Mouse (Mus musculus) lung, adult 18-20 months (tissue): Measurements from ENCODE around the gene Kbtbd12.

Experiments used
- DNase-seq, 2 experiments: peaks; one replicate each; pipeline ENCODE4 v3.0.0; 2022; ENCODE audit warnings: mixed read lengths in 2 of 2

Kbtbd12 gene

DNA sequence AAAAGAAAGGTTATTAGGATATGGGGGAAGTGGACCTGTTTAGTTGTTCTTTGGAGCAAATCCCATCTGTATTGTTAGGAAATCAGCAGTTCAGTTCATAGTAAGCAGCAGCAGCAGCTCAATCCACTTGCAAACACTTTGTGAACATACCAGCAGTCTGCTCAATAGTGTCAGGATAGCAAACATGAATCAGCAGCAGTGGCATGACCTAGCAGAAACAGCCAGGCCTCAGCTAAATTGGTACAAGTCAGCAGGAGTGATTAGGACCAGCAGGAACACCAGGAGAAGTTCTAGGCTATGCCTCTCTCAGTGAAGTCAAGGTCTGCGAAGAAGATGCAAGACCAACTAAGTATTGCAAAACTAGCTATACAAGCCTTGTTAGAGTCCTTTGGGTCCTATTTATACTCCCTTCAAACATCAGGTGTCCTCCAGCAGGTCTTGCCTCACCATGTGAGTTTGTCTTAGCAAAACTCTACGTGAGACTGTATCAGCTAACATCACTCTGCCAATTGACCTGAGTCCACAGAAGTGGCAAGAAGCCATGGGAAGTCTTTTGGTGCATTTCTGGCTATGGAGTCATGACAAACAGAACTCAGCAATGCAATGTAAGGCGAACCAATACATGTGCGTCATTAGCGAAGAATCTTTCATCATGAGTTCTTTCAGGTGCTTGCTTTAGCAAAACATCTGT, at the start of gene Kbtbd12:
TSS of gene Kbtbd12 (minus strand) at position 340 of the 691 bp plus-strand sequence.
- DNase-seq, result no peak

DNA sequence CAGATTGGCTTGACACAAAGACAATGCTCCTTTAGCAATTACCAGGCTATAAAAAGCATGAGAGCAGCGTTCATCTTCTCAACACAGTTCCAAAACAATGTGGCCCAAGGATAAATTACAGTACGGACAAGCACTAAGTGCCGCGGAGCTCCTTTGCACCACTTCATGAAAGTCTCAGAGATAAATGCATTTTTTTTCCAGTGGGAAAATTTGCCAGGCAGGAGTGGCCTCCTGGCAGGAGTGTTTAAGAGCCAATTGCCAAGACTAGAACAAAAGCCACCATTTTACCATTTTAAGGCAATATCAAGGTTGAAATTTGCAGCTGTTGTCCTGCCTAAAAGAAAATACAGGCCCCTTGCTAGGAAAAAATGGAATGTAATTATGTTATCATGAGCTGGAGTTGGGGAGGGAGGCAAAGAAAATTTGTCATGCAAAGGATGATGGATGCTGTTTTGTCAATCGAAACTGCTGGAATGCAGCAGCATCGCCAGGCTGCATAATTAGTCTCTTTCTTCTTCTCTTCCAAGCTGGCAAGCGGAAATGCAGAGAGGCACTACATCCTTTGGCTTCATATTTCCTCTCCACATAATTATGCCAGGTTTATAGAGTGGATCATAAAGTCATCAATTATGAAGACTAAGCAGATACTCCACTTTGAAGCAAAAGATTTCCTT, 45.8 kb upstream of the Kbtbd12 start:
- DNase-seq, result no peak

DNA sequence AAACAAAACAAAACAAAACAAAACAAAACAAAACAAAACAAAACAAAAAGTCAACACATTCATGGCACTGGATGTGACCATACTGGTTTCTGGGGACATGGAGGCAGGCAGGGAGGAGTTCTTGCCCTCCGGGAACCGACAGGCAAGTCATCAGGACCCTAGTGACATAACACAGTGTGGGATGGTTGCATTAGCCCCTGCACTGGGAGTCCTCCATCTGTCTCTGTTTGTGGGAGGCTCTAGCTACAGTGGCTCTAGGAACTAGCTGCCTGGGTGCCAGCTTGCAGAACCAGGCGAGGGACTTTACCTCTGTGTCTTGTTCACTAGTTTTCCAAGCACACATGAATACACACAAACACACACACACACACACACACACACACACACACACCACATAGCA, 43.3 kb upstream of the Kbtbd12 start:
- DNase-seq, result no peak

DNA sequence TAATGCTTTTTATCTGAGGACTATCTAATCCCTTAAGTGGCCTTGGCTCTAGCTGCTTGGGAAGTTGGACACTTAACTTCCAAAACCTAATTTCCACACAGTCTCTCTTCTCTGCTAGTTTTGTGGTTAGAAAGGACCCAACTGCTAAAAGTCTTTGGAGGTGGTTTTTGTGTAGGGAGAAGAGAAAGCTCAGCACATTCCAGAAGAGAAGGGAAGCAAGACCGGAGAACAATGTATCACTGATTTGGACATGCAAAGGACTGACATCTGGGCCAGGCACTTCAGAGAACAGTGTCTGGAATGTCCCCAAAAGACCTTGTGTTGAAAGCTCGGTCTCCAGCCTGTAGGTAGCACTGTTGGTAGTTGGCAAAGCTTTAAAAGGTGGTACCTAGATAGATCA, 40.0 kb upstream of the Kbtbd12 start:
- DNase-seq, result no peak

DNA sequence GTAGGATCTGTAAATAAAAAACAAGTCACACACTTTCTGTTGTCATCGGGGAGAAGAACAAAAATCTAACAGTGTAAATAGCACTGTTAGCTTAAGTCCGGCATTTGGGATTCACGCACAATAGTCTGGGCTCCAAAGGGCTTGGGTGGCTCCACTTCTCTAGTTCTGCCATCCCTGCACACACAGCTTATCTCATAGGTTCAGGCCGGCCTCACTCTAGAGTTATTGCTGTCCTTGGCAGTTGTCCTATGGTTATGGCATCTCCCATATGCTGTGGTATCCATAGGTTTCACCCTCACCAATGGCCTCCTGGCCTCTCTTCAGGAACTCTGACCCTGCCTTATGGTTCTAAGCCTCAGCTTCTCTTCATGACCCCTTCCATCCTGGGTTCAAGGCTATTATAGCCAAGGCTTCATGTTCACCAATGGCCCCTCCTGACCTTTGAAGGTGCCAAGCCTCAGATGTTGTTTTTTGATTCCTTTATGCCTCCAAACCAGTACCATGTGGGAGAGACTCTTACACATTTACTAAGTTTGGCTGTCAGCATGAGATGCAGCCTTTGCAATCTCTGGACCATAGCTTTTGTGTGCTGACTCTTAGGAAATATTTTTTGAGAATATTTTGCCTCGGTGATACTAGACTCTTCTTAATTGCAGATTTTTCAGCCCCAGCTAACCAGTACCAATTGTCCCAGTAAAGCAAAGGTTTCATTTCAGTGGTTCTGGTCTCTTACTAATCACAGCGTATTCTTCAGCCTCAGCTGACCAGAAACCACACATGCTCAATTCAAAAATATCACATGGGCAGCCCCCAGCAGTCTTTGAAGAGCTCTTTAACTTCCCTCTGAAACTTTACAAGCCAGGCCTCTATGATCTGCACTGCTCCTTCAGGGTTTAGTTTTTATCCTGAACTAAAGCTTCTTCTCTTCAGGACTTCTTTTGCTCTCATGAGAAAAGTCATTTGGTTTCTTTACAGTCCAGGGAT, 39.3 kb upstream of the Kbtbd12 start:
- DNase-seq, result no peak

DNA sequence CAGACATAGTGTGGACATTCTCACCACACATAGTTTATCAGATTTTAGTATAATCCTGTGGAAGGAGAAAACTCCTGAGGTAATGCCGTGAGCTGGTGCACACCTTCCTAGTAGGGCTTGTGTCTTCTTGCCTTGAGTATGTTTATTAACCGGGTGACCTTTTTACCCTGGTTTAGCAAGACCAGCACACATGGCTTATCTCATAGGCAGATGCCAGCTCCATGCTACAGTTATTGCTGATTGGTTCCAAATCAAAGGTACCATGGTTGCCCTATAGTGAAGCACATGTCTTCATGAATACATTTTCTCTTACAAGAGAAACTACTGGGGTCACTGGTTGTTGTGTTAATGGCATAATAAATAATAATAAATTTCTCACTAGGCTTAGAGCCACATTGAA, 38.1 kb upstream of the Kbtbd12 start:
- DNase-seq, result no peak

DNA sequence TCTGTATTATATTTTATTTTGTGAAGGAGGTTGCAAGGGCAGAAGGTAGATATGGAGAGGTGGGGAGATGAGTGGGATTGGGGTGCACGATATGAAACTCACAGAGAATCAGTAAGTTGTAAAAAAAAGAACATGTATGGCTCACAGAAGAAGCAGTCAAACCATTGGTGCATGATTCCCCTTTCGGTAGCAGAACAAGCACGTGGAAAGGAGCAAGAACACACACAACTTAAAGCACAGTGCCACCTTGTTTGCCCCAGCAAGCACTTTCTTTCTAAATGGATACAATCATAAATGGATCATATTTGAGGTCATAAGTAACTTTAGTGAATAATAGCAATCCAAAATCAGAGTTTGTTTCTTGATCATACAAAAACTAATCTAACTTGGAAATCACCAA, 24.5 kb upstream of the Kbtbd12 start:
- no peak for DNase-seq

DNA sequence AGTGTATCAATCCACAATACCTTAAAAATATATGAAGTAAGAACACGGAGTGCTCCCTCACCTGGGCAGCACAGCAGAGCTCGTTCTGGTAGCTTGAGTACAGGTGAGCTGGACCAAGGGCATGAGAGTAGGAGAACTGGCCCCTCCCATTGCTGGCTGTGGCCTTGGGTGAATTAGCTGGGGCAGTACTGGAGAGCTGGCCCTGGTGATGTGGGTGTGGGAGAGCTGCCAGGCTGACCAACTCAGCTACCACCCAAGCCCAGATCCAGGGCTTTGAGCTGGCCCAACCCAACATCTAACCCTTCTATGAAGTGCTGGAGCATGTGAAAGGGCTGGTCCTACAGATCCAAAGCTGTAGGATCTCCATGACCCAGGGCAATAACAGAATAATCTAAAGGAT, 23.9 kb upstream of the Kbtbd12 start:
- no peak for DNase-seq

DNA sequence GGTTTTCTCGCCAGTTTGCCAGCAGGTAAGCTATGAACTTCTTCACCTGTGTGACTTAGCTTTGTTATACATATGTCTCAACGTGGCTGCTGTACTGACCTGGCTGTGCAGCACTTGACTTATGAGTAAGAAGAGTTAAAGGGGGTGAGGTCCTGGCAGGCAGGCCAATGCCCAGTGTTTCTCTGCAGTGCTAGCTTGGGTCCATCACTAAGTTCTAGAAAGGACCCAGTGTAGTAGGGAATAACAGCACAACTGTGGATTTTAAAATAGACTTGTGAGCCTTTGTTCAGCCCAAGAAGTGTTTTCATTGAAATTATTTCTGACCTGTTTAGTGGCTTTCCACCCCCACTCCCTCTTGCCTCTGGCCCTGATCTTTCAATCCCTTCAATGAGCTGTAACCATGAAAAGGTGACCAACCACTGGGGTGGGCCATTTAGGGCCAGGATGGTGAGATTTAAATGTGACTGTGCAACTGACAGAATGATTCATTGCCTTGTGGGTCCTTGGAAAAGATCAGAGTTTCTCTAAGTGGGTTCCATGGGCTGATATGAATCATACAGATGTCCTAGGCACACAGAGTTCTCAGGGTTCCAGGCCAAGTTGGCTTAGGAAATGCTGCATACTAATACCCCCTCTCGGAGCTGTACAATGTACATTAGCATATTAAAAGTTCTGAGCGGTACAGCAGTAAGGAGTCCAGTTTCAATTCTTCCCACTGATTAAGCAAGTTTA, 10.0 kb upstream of the Kbtbd12 start:
- DNase-seq, result no peak

DNA sequence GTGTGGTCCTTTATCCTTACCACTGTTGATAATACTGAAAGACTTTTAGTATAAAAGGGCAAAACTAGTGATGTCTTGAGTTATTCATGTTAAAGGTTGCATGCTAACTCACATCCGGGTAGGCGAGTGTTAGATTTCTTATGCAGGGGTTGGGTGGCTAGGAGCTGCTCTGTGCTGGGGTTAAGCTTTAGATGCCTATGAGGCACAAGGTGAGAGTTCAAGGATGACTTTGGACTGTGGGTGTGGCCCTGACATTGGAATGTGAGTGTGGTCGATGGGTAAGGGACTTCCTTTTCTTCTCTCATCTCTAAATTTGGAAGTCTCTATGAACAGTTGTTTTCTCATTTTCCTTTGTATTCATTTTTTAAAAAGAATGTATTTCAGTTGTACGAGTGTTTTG, 7.0 kb upstream of the Kbtbd12 start:
- DNase-seq, result no peak

DNA sequence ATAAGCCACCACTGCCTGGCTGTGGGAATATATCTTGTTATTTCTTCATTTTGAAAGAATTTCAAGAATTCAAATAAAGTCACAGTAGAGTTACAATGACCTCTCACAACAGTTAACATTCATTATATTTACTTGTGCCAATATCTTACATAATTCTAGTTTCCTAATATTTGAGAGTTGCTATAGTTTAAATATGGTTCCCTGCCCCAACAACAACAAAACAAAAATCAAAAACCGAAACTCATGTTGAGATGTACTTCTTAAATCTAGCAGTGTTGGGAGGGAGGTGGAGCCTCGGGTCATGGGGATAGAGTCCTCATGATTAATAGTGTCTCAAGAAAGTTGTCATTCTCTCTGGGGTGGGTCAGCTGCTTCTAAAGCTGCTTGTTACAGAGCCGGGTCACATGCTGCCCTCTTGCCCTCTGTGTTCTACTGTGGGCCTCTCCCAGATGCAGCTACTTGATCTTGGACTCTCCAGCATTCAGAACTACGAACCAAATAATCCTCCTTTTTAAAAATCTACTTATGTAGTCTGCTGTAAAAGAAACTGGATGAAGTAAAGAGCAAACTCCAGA, 3.7 kb upstream of the Kbtbd12 start:
- peak; percentile 37 to 41 for DNase-seq

DNA sequence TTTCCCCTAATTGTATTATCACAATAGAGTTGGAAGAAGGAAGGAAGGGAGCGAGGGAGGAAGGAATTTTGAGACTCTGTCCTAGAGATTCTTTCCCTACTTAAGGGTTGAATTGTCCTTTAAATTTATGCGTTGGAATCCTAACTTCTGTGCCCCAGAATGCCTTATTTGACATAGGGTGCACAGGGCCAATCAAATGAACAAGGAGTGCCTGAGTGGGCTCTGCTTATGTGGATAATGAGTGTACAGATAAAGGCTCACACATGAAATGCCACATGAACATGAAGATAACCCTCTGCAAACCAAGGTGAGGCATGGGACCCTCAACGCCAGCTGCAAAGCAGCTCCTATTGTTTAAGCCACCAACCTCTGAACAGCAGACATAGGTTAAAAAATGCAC, 2.6 kb upstream of the Kbtbd12 start:
- DNase-seq, result no peak

DNA sequence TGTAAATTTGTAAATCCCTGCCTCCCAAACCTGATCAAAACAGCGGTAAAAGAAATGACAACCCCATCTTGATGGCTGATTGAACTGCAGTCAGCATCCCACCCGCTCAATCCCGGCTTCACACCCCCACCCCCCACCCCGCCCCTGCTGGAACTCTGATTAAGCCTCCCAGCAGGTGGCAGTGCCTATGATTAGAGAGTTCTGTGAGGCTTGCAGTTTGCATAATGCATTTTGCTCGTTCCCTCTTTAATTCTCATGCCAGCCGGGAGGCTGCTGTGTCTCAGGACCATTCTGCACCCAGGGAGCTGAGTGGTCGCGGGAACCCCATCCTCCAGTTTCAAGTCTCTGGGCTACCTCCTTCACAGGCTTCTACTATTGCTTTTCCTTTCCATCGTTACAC, 2.2 kb upstream of the Kbtbd12 start:
- no peak for DNase-seq

DNA sequence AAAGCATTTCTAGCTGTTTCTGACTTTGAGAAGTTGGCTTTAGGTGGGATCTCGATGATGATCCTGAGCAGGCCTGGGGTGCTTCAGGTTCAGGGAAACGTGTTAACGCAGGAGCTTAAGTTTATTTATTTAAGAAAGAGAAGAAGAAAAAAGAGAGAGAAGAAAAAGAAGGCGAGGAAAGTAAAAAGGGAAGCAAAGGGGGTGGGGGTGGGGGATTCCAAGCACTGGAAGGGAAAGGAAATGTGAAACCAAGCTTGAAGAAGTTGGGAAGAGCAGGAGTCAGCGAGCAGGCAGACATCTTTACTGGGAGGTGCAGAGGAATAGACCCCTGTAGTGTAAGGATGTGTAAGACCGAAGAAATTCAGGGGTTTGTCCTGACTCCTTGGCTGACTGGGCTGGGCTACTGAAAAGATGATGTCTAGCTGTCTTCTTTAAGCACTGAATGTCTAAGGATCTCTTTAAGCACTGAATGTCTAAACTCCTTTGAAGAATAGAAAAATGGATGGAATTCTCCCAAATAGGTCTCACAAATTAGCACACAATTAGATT, 1.7 kb upstream of the Kbtbd12 start:
- no peak for DNase-seq

DNA sequence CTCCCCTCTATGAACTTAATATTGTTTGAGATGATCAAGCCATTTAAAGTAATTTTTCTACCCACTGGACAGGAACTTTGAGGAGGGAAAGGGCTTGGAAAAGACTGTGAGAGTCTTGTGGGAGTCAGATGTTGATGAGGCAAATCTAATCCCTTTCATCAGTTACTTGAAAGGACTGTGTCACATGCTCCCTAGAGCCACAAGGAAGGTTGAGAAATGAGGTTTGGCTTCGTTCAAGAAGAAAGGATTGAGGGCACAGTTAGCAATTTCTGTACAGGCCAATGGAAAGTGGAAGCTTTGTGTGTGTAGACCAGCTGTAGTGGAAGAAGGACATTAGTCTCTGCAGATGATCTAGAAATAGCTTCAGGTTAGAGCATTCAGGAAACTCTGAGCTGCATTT, 1.2 kb upstream of the Kbtbd12 start:
- no peak for DNase-seq

DNA sequence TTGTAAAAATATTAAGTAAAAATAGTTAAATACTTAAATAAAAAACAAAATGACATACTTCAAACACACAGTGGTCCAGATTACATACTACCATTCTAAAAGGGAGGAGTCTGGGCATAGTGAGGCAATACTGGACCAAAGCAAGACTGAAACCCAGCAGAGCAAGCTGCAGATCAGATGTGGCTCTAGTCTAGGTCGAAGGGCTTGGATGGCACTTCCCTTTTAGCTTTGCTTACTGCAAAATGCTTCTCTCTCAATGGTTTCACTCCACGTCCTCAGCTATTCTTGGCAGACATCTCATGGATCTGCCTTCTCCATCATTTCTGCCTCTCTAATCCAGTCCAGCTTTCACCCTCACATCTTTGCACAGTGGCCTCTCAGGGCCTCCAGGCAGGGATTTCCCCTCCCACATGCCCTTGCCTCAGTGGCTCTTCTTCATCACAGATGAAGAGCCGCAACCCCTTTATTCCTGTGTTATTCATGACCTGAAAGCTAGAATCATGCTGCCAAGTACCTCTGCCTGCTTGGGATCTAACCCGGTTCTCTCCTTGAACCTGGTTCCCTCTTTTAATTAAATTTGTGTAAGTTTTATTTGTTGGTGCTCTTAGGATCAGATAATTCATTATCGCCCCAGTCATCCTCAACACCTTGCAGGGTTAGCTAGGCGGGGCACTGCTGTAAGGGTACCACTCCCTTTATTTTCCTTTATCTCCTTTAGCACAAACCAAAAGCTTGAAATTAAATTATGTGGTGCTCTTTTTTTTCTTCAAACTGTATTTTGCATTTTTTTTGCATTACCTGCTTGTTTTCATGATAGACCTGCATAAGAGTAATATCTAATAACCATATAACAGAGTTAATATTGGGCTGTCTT, 1.6 kb downstream of the Kbtbd12 start:
- peak in 1 of 2 experiments; percentile 8 for DNase-seq

DNA sequence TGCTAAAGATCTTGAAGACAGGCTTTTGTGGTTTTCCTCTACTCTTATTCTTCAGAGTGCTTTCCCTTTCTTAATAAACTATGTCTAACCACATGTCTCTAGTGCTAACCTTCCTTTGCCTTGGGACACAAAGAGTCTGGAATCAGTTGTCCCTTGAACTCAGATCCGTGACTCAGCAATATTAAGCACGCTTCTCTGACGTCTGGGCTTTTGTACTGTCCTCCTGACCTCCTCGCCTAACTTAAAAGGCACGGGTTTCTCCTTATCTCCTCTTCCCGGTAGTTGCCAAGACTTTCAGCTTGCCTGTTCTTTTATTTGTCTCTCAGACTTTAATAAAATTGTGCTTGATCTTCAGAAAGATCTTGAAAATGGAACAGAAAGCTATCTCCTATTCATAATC, 6.5 kb downstream of the Kbtbd12 start:
- no peak for DNase-seq

DNA sequence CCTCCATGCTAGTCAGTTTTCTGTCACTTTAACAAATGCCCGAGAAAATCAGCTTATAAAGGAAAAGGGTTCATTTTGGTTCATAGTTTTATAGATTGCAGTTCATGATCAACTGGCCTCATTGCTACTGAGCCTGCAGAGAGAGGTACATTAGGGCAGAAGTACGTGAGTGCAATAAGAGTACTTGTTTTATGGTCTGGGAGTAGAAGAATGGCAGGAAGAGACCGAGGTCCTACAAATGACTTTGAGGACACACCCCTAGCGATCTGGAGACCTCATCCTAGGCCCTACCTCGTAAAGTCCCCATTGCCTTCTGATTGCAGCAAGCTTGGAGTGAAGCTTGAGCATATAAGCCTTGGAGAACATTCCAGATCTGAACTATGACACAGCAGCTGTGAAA, 7.2 kb downstream of the Kbtbd12 start:
- DNase-seq, result no peak

DNA sequence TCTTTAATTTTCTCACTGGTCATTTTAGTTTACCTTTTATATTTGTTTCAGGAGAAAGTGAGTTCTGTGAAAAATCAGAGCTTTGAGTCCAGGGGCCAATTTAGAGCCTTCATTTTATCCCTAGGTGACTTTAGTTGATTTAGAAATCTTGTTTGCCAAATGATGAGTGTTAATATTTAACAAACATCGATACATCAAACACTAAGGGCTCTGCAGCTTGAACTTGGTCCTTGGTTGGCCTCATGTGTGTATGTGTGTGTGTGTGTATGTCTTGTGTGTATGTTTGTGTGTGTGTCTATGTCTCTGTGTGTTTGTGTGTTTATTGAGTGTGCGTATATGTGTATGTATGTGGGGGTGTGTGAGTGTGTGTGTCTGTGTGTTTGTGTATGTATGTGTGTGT, 7.9 kb downstream of the Kbtbd12 start:
- DNase-seq, result no peak

DNA sequence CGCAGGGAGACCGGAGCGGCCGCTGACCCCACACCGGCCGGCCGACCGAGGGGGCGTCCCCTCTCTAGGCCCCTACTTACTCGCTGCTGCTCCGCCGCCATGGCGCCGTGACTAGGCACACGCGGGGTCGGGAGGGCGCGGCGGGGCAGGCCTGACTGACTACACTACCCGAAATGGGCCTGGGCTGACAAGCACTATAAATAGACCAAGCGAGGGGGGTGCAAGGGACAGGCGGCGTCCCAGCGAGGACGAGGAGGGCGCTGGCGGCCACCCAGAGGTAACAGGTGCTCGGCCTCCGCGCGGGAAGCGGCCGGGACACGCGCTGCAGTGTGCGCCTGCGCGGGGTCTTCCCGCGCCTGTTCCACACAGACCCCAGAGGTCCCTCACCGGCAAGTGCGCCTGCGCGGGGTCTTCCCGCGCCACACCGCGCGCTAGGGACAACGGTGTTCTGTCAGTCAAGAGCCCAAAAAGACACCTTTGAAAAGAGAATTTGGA, 10.4 kb downstream of the Kbtbd12 start:
- peak; percentile 17 to 26 for DNase-seq

DNA sequence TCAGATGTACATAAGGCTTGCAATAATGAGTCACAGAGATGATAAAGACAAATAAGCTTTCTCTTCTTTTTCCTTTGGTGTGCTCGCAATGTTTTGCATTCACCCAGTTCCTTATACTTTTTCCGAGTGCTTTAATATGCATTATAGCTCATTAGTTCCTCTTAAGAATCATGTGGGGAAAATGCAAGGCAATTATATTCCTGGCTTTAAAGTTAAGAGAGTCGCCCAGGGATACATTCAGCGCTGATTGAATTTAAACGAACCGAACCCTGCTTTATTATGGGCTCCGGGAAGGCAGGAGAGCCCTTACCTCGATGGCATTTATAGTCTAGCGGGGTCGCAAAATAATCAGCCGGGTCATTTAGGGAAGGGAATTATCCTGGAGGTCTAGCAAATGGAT, 10.8 kb downstream of the Kbtbd12 start:
- DNase-seq, result no peak
